Mouse (Mus musculus): ENCODE data around the gene Rack1.

- TF ChIP-seq CTCF (IDR thresholded peaks at IDR 0.05; ENCODE audit: control insufficient read depth, insufficient read depth, low read length) (peak; percentile 92), POLR2A (IDR thresholded peaks at IDR 0.05; ENCODE audit: borderline replicate concordance, control insufficient read depth, low read depth, low read length) (no peak)
These were observed 9.9 kb upstream of the Rack1 start for GRCm38 (mm10) chr11:48789973-48790823.

All from bone marrow, adult 2 months (tissue).